8 mouse cellular contexts compared by ENCODE assay signal in genomic region chr12:112646139-112646538, GRCm38 (mm10). TPM values are rescaled to one million over a fixed set of nuclear protein-coding genes. Genes with fewer than 3 reads are reported as not detected.
DNase-seq lines count a peak whose midpoint lies in the region; ATAC-seq and TF ChIP-seq lines count a peak whose summit lies in the region.

No protein-coding gene starts in this region.

- H3K4me2 ChIP-seq in heart, postnatal 0 days (ENCODE audit: low read depth, low read length), result peak overlapping the region; percentile 89
- H3K4me2 ChIP-seq in embryonic facial prominence, embryonic 15.5 days (replicated peaks), result peak overlapping the region; percentile 71
- H3K4me2 ChIP-seq in neural tube, embryonic 12.5 days (replicated peaks), result peak overlapping the region; percentile 92

- no peak overlapping the region for H3K4me3 ChIP-seq in heart, postnatal 0 days (ENCODE audit: low read depth, low read length)
- H3K4me3 ChIP-seq in embryonic facial prominence, embryonic 15.5 days (replicated peaks), result peak overlapping the region; percentile 76
- peak overlapping the region; percentile 90 for H3K4me3 ChIP-seq in limb, embryonic 10.5 days
- H3K4me3 ChIP-seq in neural tube, embryonic 12.5 days, result peak overlapping the region; percentile 63

- no peak for TF ChIP-seq CTCF in heart, postnatal 0 days (IDR thresholded peaks at IDR 0.05; ENCODE audit: low read depth)

- peaks cover 8% of the 10 kb centered on the region for H3K4me1 ChIP-seq in heart, postnatal 0 days (ENCODE audit: control insufficient read depth, insufficient read depth)
- H3K4me1 ChIP-seq in embryonic facial prominence, embryonic 15.5 days, result peaks cover 27% of the 10 kb centered on the region
- peaks cover 17% of the 10 kb centered on the region for H3K4me1 ChIP-seq in limb, embryonic 10.5 days
- H3K4me1 ChIP-seq in neural tube, embryonic 12.5 days, result peaks cover 17% of the 10 kb centered on the region

- WGBS in heart, postnatal 0 days, result 39% methylated on average over 6 of the region's 6 CpGs
- 49% methylated on average over 6 of the region's 6 CpGs for WGBS in embryonic facial prominence, embryonic 15.5 days
- WGBS in limb, embryonic 10.5 days, result 68% methylated on average over 6 of the region's 6 CpGs
- WGBS in neural tube, embryonic 12.5 days, result 56% methylated on average over 6 of the region's 6 CpGs

- no peak for ATAC-seq in heart, postnatal 0 days (ENCODE audit: insufficient read depth, low read depth)
- no peak for ATAC-seq in embryonic facial prominence, embryonic 15.5 days (ENCODE audit: insufficient number of reproducible peaks, low FRiP score, low TSS enrichment, low read depth)
- no peak for ATAC-seq in neural tube, embryonic 12.5 days (ENCODE audit: low FRiP score, low read depth)

- H3K36me3 ChIP-seq in heart, postnatal 0 days (replicated peaks; ENCODE audit: control insufficient read depth, insufficient read depth, low read length), result peaks cover 7% of the 10 kb centered on the region; the same call in 1 of the 2 replicates
- peaks cover 25% of the 10 kb centered on the region for H3K36me3 ChIP-seq in embryonic facial prominence, embryonic 15.5 days
- H3K36me3 ChIP-seq in limb, embryonic 10.5 days, result peaks cover 50% of the 10 kb centered on the region
- H3K36me3 ChIP-seq in neural tube, embryonic 12.5 days, result peaks cover 37% of the 10 kb centered on the region

- no peaks in the 10 kb centered on the region for H3K27me3 ChIP-seq in heart, postnatal 0 days (ENCODE audit: control insufficient read depth, insufficient read depth, low read length)
- no peaks in the 10 kb centered on the region for H3K27me3 ChIP-seq in embryonic facial prominence, embryonic 15.5 days
- H3K27me3 ChIP-seq in limb, embryonic 10.5 days (ENCODE audit: low read depth, poor library complexity, severe bottlenecking), result no peaks in the 10 kb centered on the region
- H3K27me3 ChIP-seq in neural tube, embryonic 12.5 days (replicated peaks), result no peaks in the 10 kb centered on the region

- DNase-seq in heart, postnatal 0 days (ENCODE audit: low spot score), result no peak
- DNase-seq in heart, adult 11 months, result no peak
- DNase-seq in limb, embryonic 10.5 days (ENCODE audit: low spot score), result no peak
- no peak for DNase-seq in gastrocnemius, postnatal 25 days
- DNase-seq in cerebellum, postnatal 10 days, result no peak
- DNase-seq in adrenal gland, postnatal 25 days, result no peak

- H3K27ac ChIP-seq in heart, postnatal 0 days (ENCODE audit: low read depth), result no peak overlapping the region
- no peak overlapping the region for H3K27ac ChIP-seq in embryonic facial prominence, embryonic 15.5 days (replicated peaks)
- H3K27ac ChIP-seq in limb, embryonic 10.5 days, result no peak overlapping the region
- H3K27ac ChIP-seq in neural tube, embryonic 12.5 days, result no peak overlapping the region

- no peak overlapping the region for H3K9ac ChIP-seq in heart, postnatal 0 days (replicated peaks; ENCODE audit: low read depth, low read length)
- 0 out of 2 replicates have a peak overlapping the region, but pooled peaks have one; percentile 63 for H3K9ac ChIP-seq in embryonic facial prominence, embryonic 15.5 days
- H3K9ac ChIP-seq in neural tube, embryonic 12.5 days, result 0 out of 2 replicates have a peak overlapping the region, but pooled peaks have one; percentile 76

- TF ChIP-seq EP300 in heart, postnatal 0 days (IDR thresholded peaks at IDR 0.05; ENCODE audit: low read depth), result no peak

- H3K9me3 ChIP-seq in heart, postnatal 0 days (replicated peaks; ENCODE audit: control insufficient read depth, low read length), result no peaks in the 10 kb centered on the region
- no peaks in the 10 kb centered on the region for H3K9me3 ChIP-seq in embryonic facial prominence, embryonic 15.5 days (replicated peaks)
- no peaks in the 10 kb centered on the region for H3K9me3 ChIP-seq in limb, embryonic 10.5 days (replicated peaks)
- H3K9me3 ChIP-seq in neural tube, embryonic 12.5 days, result no peaks in the 10 kb centered on the region

RNA-seq across cellular contexts. Expression of gene Siva1, which starts 1.7 kb away (rescaled TPM):
- 92.0 and 107 TPM in 2 replicates for total RNA-seq in heart, postnatal 0 days (2014; rRNA removed; ENCODE audit: low replicate concordance)
- 62.2 and 71.1 TPM in 2 replicates for polyA plus RNA-seq in heart, postnatal 0 days (2015; fragmentation: Nextera tagmentation; extraction: Ambion mirVana)
- polyA plus RNA-seq in embryonic facial prominence, embryonic 15.5 days (2015; fragmentation: Nextera tagmentation; extraction: Ambion mirVana), result 196 and 219 TPM in 2 replicates
- polyA plus RNA-seq in limb, embryonic 10.5 days (2016; fragmentation: Nextera tagmentation; extraction: Ambion mirVana), result 359 and 361 TPM in 2 replicates
- polyA plus RNA-seq in neural tube, embryonic 12.5 days (2016; fragmentation: Nextera tagmentation; extraction: Ambion mirVana), result 108 and 130 TPM in 2 replicates
- 10 to 100 TPM; 13.4 to 16.1 TPM for total RNA-seq in gastrocnemius, postnatal 25 days (2021)
- total RNA-seq in adrenal gland, postnatal 25 days (2021), result 34.8 and 46.0 TPM in 2 replicates

RNA-seq across cellular contexts. Expression of gene Adssl1, which starts 26.3 kb away (rescaled TPM):
- total RNA-seq in heart, postnatal 0 days (2014; rRNA removed; ENCODE audit: low replicate concordance), result 86.8 and 106 TPM in 2 replicates
- 159 and 176 TPM in 2 replicates for polyA plus RNA-seq in heart, postnatal 0 days (2015; fragmentation: Nextera tagmentation; extraction: Ambion mirVana)
- polyA plus RNA-seq in embryonic facial prominence, embryonic 15.5 days (2015; fragmentation: Nextera tagmentation; extraction: Ambion mirVana), result 12.4 and 17.5 TPM in 2 replicates
- 1.9 and 3.0 TPM in 2 replicates for polyA plus RNA-seq in limb, embryonic 10.5 days (2016; fragmentation: Nextera tagmentation; extraction: Ambion mirVana)
- 3.2 and 3.7 TPM in 2 replicates for polyA plus RNA-seq in neural tube, embryonic 12.5 days (2016; fragmentation: Nextera tagmentation; extraction: Ambion mirVana)
- 100 to 1,000 TPM; 887 to 928 TPM for total RNA-seq in gastrocnemius, postnatal 25 days (2021)
- 17.8 and 21.0 TPM in 2 replicates for total RNA-seq in adrenal gland, postnatal 25 days (2021)

RNA-seq across cellular contexts. Expression of gene Akt1, which starts 28.5 kb away (rescaled TPM):
- 206 and 234 TPM in 2 replicates for total RNA-seq in heart, postnatal 0 days (2014; rRNA removed; ENCODE audit: low replicate concordance)
- polyA plus RNA-seq in heart, postnatal 0 days (2015; fragmentation: Nextera tagmentation; extraction: Ambion mirVana), result 60.6 and 70.9 TPM in 2 replicates
- 84.9 and 112 TPM in 2 replicates for polyA plus RNA-seq in embryonic facial prominence, embryonic 15.5 days (2015; fragmentation: Nextera tagmentation; extraction: Ambion mirVana)
- 59.3 and 82.8 TPM in 2 replicates for polyA plus RNA-seq in limb, embryonic 10.5 days (2016; fragmentation: Nextera tagmentation; extraction: Ambion mirVana)
- polyA plus RNA-seq in neural tube, embryonic 12.5 days (2016; fragmentation: Nextera tagmentation; extraction: Ambion mirVana), result 184 and 201 TPM in 2 replicates
- 10 to 100 TPM; 63.5 to 69.7 TPM for total RNA-seq in gastrocnemius, postnatal 25 days (2021)
- 395 and 413 TPM in 2 replicates for total RNA-seq in adrenal gland, postnatal 25 days (2021)

RNA-seq across cellular contexts. Expression of gene Zbtb42, which starts 32.5 kb away (rescaled TPM):
- total RNA-seq in heart, postnatal 0 days (2014; rRNA removed; ENCODE audit: low replicate concordance), result 3.2 and 18.3 TPM in 2 replicates
- 4.6 TPM in 2 replicates for polyA plus RNA-seq in heart, postnatal 0 days (2015; fragmentation: Nextera tagmentation; extraction: Ambion mirVana)
- polyA plus RNA-seq in embryonic facial prominence, embryonic 15.5 days (2015; fragmentation: Nextera tagmentation; extraction: Ambion mirVana), result 4.8 and 5.6 TPM in 2 replicates
- 1.4 and 2.7 TPM in 2 replicates for polyA plus RNA-seq in limb, embryonic 10.5 days (2016; fragmentation: Nextera tagmentation; extraction: Ambion mirVana)
- 4.0 and 5.4 TPM in 2 replicates for polyA plus RNA-seq in neural tube, embryonic 12.5 days (2016; fragmentation: Nextera tagmentation; extraction: Ambion mirVana)
- total RNA-seq in gastrocnemius, postnatal 25 days (2021), result 1 to 10 TPM; 1.2 to 1.9 TPM
- 7.9 and 12.8 TPM in 2 replicates for total RNA-seq in adrenal gland, postnatal 25 days (2021)

RNA-seq across cellular contexts. Expression of gene Inf2, which starts 57.6 kb away (rescaled TPM):
- 15.1 and 17.1 TPM in 2 replicates for total RNA-seq in heart, postnatal 0 days (2014; rRNA removed; ENCODE audit: low replicate concordance)
- 1.8 and 2.7 TPM in 2 replicates for polyA plus RNA-seq in heart, postnatal 0 days (2015; fragmentation: Nextera tagmentation; extraction: Ambion mirVana)
- polyA plus RNA-seq in embryonic facial prominence, embryonic 15.5 days (2015; fragmentation: Nextera tagmentation; extraction: Ambion mirVana), result 5.8 and 6.7 TPM in 2 replicates
- 1.3 and 1.6 TPM in 2 replicates for polyA plus RNA-seq in limb, embryonic 10.5 days (2016; fragmentation: Nextera tagmentation; extraction: Ambion mirVana)
- 1.1 and 2.2 TPM in 2 replicates for polyA plus RNA-seq in neural tube, embryonic 12.5 days (2016; fragmentation: Nextera tagmentation; extraction: Ambion mirVana)
- 10 to 100 TPM; 10.3 to 10.9 TPM for total RNA-seq in gastrocnemius, postnatal 25 days (2021)
- total RNA-seq in adrenal gland, postnatal 25 days (2021), result 32.6 and 34.1 TPM in 2 replicates
